Mouse (Mus musculus) heart, embryonic 11.5 days (tissue): ENCODE measurements at regions not wholly inside any gene's neighbourhood (a gene's known extent, or its start where the extent isn't known, plus 50 kb on each side); places are given as distances from the start of the nearest gene placed in this dataset.

ENCODE experiments used
- ATAC-seq: fragments of 200-750 bp; cut with Nextera tagmentation; replicated peaks from 2 replicates; pipeline ENCODE4 v1.8.0; 2017; ENCODE audit warnings: moderate library complexity; ENCODE audit not compliant: insufficient number of reproducible peaks, low FRiP score, low TSS enrichment
- H3K27ac ChIP-seq: fragments of 300-500 bp; sonication (generic); 2 replicates; pipeline ENCODE4 v1.5.1; 2014; ENCODE audit warnings: mild to moderate bottlenecking, low read depth, low read length
- H3K27me3 ChIP-seq: fragments of 300-500 bp; sonication (generic); 2 replicates; pipeline ENCODE4 v1.6.1; 2014; ENCODE audit warnings: mild to moderate bottlenecking, low read length, mixed read lengths; ENCODE audit not compliant: control insufficient read depth, insufficient read depth
- H3K36me3 ChIP-seq: fragments of 300-500 bp; sonication (generic); 2 replicates; pipeline ENCODE4 v1.6.1; 2014; ENCODE audit warnings: mild to moderate bottlenecking, low read length, moderate library complexity, mixed read lengths; ENCODE audit not compliant: control insufficient read depth, insufficient read depth
- H3K4me1 ChIP-seq: fragments of 300-500 bp; sonication (generic); 2 replicates; pipeline ENCODE4 v1.6.1; 2014; ENCODE audit warnings: low read length; ENCODE audit not compliant: control insufficient read depth, insufficient read depth
- H3K4me2 ChIP-seq: fragments of 300-500 bp; sonication (generic); 2 replicates; pipeline ENCODE4 v1.6.1; 2014; ENCODE audit warnings: mild to moderate bottlenecking, moderate library complexity
- H3K4me3 ChIP-seq: fragments of 300-500 bp; sonication (generic); 2 replicates; pipeline ENCODE4 v1.5.1; 2014; ENCODE audit warnings: low read depth, low read length
- H3K9ac ChIP-seq: fragments of 300-500 bp; sonication (generic); 2 replicates; pipeline ENCODE4 v1.6.1; 2014; ENCODE audit warnings: mild to moderate bottlenecking, low read depth, low read length, moderate library complexity
- H3K9me3 ChIP-seq: fragments of 300-500 bp; sonication (generic); replicated peaks from 2 replicates; pipeline ENCODE4 v1.6.1; 2016; ENCODE audit warnings: low read length; ENCODE audit not compliant: control insufficient read depth
- WGBS: fragments of 180-500 bp; shearing (Covaris S2); extraction: QIAGEN DNeasy Blood & Tissue Kit; methylation state at CpG from one replicate; pipeline ENCODE4 v1.1.7; 2014; ENCODE audit not compliant: insufficient replicate concordance; 5-methylcytosine and 5-hydroxymethylcytosine counted together

- no peak overlapping the region for H3K4me3 ChIP-seq
- WGBS = 63% methylated on average over 12 of the region's 12 CpGs
- H3K4me1 ChIP-seq = no peaks in the 10 kb centered on the region
- ATAC-seq = no peak
- H3K9me3 ChIP-seq = no peaks in the 10 kb centered on the region
- 0 out of 2 replicates have a peak, but pooled peaks cover 3% of the 10 kb centered on the region for H3K27me3 ChIP-seq
- no peak overlapping the region for H3K9ac ChIP-seq
- H3K27ac ChIP-seq = no peak overlapping the region
- no peaks in the 10 kb centered on the region for H3K36me3 ChIP-seq
- H3K4me2 ChIP-seq = no peak overlapping the region
Observed at GRCm38 (mm10) chr14:60515094-60515786, 118.6 kb upstream of the Spata13 start.

GRCm38 (mm10) chr14:60517891-60518290 is 115.9 kb upstream of the Spata13 start:
- Histone ChIP-seq H3K27me3 (0 out of 2 replicates have a peak, but pooled peaks cover 3% of the 10 kb centered on the region), H3K9me3 (no peaks in the 10 kb centered on the region)
- no peak for ATAC-seq

GRCm38 (mm10) chr14:60523010-60523409 is 110.8 kb upstream of the Spata13 start:
- no peaks in the 10 kb centered on the region for H3K27me3 ChIP-seq
- no peak overlapping the region for H3K4me2 ChIP-seq
- 54% methylated on average over 1 of the region's 1 CpGs for WGBS

More at GRCm38 (mm10) chr14:60517891-60518290, 115.9 kb upstream of the Spata13 start:
- H3K27ac ChIP-seq = no peak overlapping the region
- no peak overlapping the region for H3K4me3 ChIP-seq
- H3K4me1 ChIP-seq = no peaks in the 10 kb centered on the region
- no peaks in the 10 kb centered on the region for H3K36me3 ChIP-seq
- WGBS = 88% methylated on average over 11 of the region's 11 CpGs
- no peak overlapping the region for H3K4me2 ChIP-seq
- no peak overlapping the region for H3K9ac ChIP-seq

GRCm38 (mm10) chr14:60524869-60525268 is 108.9 kb upstream of the Spata13 start:
- no peak overlapping the region for H3K4me3 ChIP-seq
- H3K4me2 ChIP-seq = no peak overlapping the region
- H3K4me1 ChIP-seq = no peaks in the 10 kb centered on the region
- H3K9me3 ChIP-seq = no peaks in the 10 kb centered on the region
- no peaks in the 10 kb centered on the region for H3K36me3 ChIP-seq
- no peak overlapping the region for H3K9ac ChIP-seq
- 63% methylated on average over 4 of the region's 4 CpGs for WGBS
- H3K27me3 ChIP-seq = no peaks in the 10 kb centered on the region
- H3K27ac ChIP-seq = no peak overlapping the region
- no peak for ATAC-seq

More at GRCm38 (mm10) chr14:60523010-60523409, 110.8 kb upstream of the Spata13 start:
- no peaks in the 10 kb centered on the region for H3K4me1 ChIP-seq
- H3K27ac ChIP-seq = no peak overlapping the region
- no peaks in the 10 kb centered on the region for H3K36me3 ChIP-seq
- ATAC-seq = no peak
- H3K4me3 ChIP-seq = no peak overlapping the region
- H3K9ac ChIP-seq = no peak overlapping the region
- no peaks in the 10 kb centered on the region for H3K9me3 ChIP-seq

GRCm38 (mm10) chr14:60525284-60525962 is 108.4 kb upstream of the Spata13 start:
- Histone ChIP-seq H3K9ac (no peak overlapping the region), H3K27ac (no peak overlapping the region), H3K4me3 (no peak overlapping the region), H3K9me3 (no peaks in the 10 kb centered on the region), H3K4me1 (no peaks in the 10 kb centered on the region), H3K27me3 (no peaks in the 10 kb centered on the region), H3K4me2 (no peak overlapping the region), H3K36me3 (no peaks in the 10 kb centered on the region)
- 0 out of 2 replicates have a peak, but pooled peaks have one; percentile 22 for ATAC-seq
- whole genome bisulfite sequencing = 67% methylated on average over 13 of the region's 13 CpGs

GRCm38 (mm10) chr14:60525979-60526378 is 107.8 kb upstream of the Spata13 start:
- H3K9ac ChIP-seq = no peak overlapping the region
- H3K4me2 ChIP-seq = no peak overlapping the region
- 60% methylated on average over 3 of the region's 3 CpGs for WGBS
- no peaks in the 10 kb centered on the region for H3K36me3 ChIP-seq
- no peaks in the 10 kb centered on the region for H3K4me1 ChIP-seq
- H3K27ac ChIP-seq = no peak overlapping the region
- ATAC-seq = no peak
- H3K9me3 ChIP-seq = no peaks in the 10 kb centered on the region
- no peak overlapping the region for H3K4me3 ChIP-seq
- no peaks in the 10 kb centered on the region for H3K27me3 ChIP-seq

- 82% methylated on average over 10 of the region's 10 CpGs for WGBS
- H3K27me3 ChIP-seq = no peaks in the 10 kb centered on the region
- no peak overlapping the region for H3K27ac ChIP-seq
- no peaks in the 10 kb centered on the region for H3K9me3 ChIP-seq
- no peak overlapping the region for H3K9ac ChIP-seq
- no peaks in the 10 kb centered on the region for H3K36me3 ChIP-seq
- ATAC-seq = no peak
- H3K4me2 ChIP-seq = no peak overlapping the region
- H3K4me1 ChIP-seq = no peaks in the 10 kb centered on the region
- H3K4me3 ChIP-seq = no peak overlapping the region
Observed at GRCm38 (mm10) chr14:60526832-60527231, 107.0 kb upstream of the Spata13 start.

GRCm38 (mm10) chr14:60527951-60528350 is 105.8 kb upstream of the Spata13 start:
- Histone ChIP-seq H3K4me1 (no peaks in the 10 kb centered on the region), H3K4me3 (no peak overlapping the region), H3K27me3 (no peaks in the 10 kb centered on the region), H3K27ac (no peak overlapping the region), H3K9ac (no peak overlapping the region), H3K9me3 (no peaks in the 10 kb centered on the region), H3K4me2 (no peak overlapping the region), H3K36me3 (no peaks in the 10 kb centered on the region)
- 83% methylated on average over 5 of the region's 5 CpGs for WGBS
- no peak for ATAC-seq
